Mouse (Mus musculus) kidney, adult 9 months (tissue): ENCODE measurements around the gene Mapkapk3.
A peak's percentile ranks its signal among the peaks of the same experiment; 100 is the strongest.

Source experiments
- DNase-seq: peaks from one replicate; pipeline ENCODE4 v3.0.0; 2022

Mapkapk3 gene

GRCm38 (mm10) chr9:107288105-107288650 lies 1.5 kb downstream of the Mapkapk3 start:
- no peak for DNase-seq

- DNase-seq, result no peak
Observed at GRCm38 (mm10) chr9:107287294-107287693, 2.4 kb downstream of the Mapkapk3 start.

- peak; percentile 60 for DNase-seq
Observed at GRCm38 (mm10) chr9:107285009-107285408, 4.7 kb downstream of the Mapkapk3 start.

- DNase-seq, result no peak
Observed at GRCm38 (mm10) chr9:107282951-107283350, 6.7 kb downstream of the Mapkapk3 start.

- no peak for DNase-seq
Observed at GRCm38 (mm10) chr9:107281241-107281987, 8.3 kb downstream of the Mapkapk3 start.

- no peak for DNase-seq
Observed at GRCm38 (mm10) chr9:107280322-107281027, 9.2 kb downstream of the Mapkapk3 start.

GRCm38 (mm10) chr9:107279378-107280321 lies 10.0 kb downstream of the Mapkapk3 start:
- DNase-seq, result peak; percentile 50

- DNase-seq, result peak; percentile 45
Observed at GRCm38 (mm10) chr9:107278527-107279377, 10.9 kb downstream of the Mapkapk3 start.

- no peak for DNase-seq
Observed at GRCm38 (mm10) chr9:107278126-107278525, 11.6 kb downstream of the Mapkapk3 start.

GRCm38 (mm10) chr9:107277603-107278002 lies 12.1 kb downstream of the Mapkapk3 start:
- no peak for DNase-seq

- DNase-seq, result no peak
Observed at GRCm38 (mm10) chr9:107275710-107276109, 14.0 kb downstream of the Mapkapk3 start.

- no peak for DNase-seq
Observed at GRCm38 (mm10) chr9:107274751-107275150, 14.9 kb downstream of the Mapkapk3 start.

GRCm38 (mm10) chr9:107273184-107273583 lies 16.5 kb downstream of the Mapkapk3 start:
- DNase-seq, result no peak

GRCm38 (mm10) chr9:107272284-107272683 lies 17.4 kb downstream of the Mapkapk3 start:
- no peak for DNase-seq

- DNase-seq, result no peak
Observed at GRCm38 (mm10) chr9:107271177-107271938, 18.3 kb downstream of the Mapkapk3 start.

GRCm38 (mm10) chr9:107269772-107270171 lies 19.9 kb downstream of the Mapkapk3 start:
- no peak for DNase-seq

- DNase-seq, result no peak
Observed at GRCm38 (mm10) chr9:107267721-107268402, 21.8 kb downstream of the Mapkapk3 start.

- DNase-seq, result no peak
Observed at GRCm38 (mm10) chr9:107267028-107267427, 22.6 kb downstream of the Mapkapk3 start.

GRCm38 (mm10) chr9:107264731-107265130 lies 24.9 kb downstream of the Mapkapk3 start:
- no peak for DNase-seq

- no peak for DNase-seq
Observed at GRCm38 (mm10) chr9:107263912-107264311, 25.8 kb downstream of the Mapkapk3 start.
